Mouse (Mus musculus) heart, postnatal 0 days (tissue): ENCODE measurements around the gene Plod1.
A peak's percentile ranks its signal among the peaks of the same experiment; 100 is the strongest.

Source experiments
- CTCF ChIP-seq: IDR thresholded peaks from 2 replicates; pipeline ENCODE4 v1.5.1; 2016; ENCODE audit warnings: antibody characterized with exemption, control low read depth, low read depth
- EP300 ChIP-seq: IDR thresholded peaks from 2 replicates; pipeline ENCODE4 v1.6.1; 2016; ENCODE audit warnings: antibody characterized with exemption, low read depth

- TF ChIP-seq CTCF (peak; percentile 73), EP300 (no peak)
Observed at GRCm38 (mm10) chr4:147918459-147919121, 18.0 kb downstream of the Plod1 start.
